Mouse (Mus musculus) layer of hippocampus, adult 9-11 months (tissue): Measurements from ENCODE around the gene Cdh10.

ENCODE experiments used
- DNase-seq: peaks from one replicate; pipeline ENCODE4 v3.0.0; 2022

Gene Cdh10

GRCm38 (mm10) chr15:18984891-18985290, 166.1 kb downstream of the Cdh10 start:
- no peak for DNase-seq

- DNase-seq = no peak
These were observed 168.9 kb downstream of the Cdh10 start for GRCm38 (mm10) chr15:18987671-18988070.

GRCm38 (mm10) chr15:18993512-18993911, 174.8 kb downstream of the Cdh10 start:
- DNase-seq = no peak

DNA sequence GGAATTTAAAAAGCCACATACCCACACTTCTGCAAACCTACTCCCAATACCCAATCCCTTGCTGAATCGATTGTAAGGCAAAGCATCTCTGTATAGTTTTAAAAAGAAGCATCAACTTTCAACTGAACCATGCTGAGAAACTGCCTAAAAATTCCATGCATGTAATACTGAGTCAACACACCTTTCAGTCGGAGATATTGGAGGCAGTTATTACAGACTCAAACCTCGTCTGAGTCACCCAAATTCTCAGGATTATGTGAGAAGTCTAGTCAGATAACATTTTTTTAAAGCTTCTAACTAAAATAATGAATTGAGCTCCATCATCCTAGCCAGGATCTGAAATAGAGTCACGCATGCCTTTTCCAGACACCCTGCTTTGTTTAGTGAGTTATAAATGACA, 175.5 kb downstream of the Cdh10 start:
- DNase-seq = no peak

- no peak for DNase-seq
These were observed 192.1 kb downstream of the Cdh10 start for GRCm38 (mm10) chr15:19010829-19011228.

DNA sequence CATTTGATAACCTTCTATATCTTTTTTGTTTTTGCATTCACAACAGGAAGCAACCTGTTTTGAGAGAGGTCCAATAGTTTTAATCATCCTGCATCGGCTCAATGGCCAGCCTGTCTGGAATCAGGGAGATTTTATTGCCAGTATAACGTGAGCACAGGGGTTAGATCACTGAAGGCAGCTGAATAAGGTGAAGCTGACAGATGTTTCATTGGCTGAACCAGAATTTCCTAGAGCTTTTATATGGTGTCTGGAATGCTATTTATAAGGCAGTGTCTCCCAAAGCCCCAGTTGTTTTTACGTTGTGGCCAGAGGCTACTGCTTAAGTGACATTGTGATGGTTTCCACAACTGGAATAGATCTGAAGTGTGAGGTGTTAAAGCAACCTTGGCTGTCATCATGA, 214.2 kb downstream of the Cdh10 start:
- DNase-seq = no peak

DNA sequence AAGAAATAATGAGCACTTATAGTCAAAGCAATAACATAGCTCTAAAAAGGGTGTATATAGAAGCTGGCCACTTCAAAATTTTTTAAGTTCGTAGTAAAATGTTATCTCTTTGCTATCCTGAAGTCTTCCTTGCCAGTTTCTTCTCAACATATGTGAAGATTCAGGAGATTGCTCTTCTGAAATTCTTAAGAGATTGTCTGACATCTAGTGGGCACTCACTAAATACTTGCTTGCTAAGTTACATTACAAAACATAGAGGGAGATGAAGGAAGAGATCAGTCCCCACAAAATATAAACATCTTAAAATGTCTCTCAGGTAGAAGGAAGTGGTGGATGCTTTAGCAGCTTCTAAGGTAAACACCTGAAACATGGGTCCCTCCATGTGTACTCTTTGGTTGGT, 221.3 kb downstream of the Cdh10 start:
- no peak for DNase-seq
